Mouse (Mus musculus): Measurements from ENCODE around the gene Defb25.

DNA sequence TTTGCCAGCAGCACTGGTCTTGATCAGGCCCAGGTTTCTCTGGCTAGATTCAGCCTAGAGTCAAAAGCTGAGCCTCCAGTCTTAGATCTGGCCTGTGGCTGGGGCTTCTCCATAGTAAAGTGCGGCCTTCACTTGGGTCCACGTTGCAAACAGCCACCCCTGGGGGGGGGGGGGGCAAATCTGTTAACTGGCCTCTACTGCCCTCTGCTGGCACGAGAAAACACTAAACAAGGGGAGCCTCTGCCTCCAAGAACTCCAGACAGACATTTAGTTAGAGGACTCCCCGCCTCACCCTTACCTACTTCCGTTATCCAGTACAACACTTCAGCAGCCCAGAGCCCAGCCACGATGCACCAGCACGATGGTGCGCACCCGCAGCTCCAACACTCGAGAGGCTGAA is 34.5 kb upstream of the Defb25 start:
- TF ChIP-seq CTCF (IDR thresholded peaks at IDR 0.05; ENCODE audit: extremely low read depth, insufficient read depth, low read length) (peak; percentile 36), POLR2A (IDR thresholded peaks at IDR 0.05; ENCODE audit: extremely low read depth, insufficient read depth, low read length) (no peak)
